Mouse (Mus musculus) c-Kit-negative CD71-positive TER-119-positive erythroid progenitor cells, embryonic 14.5 days (primary cell): ENCODE results near the gene Nid1.
"Not testable (repeated sequence)": the region's sequence is repeated elsewhere in the genome, so short reads cannot be mapped to it uniquely, and the experiment has no call there.

Source experiments
- DNase-seq: peaks from one replicate; pipeline ENCODE4 v3.0.0-alpha.2; 2013; ENCODE audit warnings: low read depth, low spot score

Gene Nid1

DNA sequence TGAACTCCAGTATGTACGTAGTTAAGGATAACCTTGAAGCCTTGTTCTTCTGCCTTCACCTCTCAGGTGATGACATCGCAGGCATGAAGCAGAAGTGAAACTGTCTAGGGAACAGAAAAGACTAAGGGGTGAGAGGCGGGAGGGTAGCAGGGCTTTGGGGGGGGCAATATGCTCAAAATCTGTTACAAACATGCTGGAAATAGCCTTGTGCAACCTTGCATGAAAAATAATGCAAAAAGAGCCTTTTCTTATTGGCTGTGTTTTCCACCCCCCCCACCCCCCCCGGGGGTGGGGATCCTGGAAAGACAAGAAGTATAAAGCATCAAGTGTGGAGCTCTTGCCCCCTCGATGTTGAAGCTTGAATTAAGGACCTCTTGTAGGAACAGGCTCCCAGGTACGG, 16.0 kb downstream of the Nid1 start:
- DNase-seq = not testable (repeated sequence)

DNA sequence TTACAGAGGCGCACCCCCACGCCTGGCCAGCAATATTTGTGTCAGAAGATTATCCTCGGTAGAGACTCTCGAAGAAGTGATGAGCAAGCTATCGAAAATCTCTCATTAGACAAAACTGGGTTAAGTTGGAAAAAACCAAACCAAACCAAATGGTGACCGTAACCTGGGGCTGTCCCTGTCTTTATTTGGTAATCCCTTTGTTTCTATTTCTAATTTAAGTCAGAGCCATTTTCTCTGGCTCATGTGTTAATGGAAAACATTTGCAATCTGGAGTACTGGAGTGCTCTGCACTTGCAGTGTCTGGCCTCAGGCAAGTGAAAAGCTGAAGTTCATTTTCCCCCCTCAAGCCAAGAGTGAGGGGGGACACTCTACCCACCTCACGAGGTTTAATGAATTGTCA, 16.9 kb downstream of the Nid1 start:
- not testable (repeated sequence) for DNase-seq

DNA sequence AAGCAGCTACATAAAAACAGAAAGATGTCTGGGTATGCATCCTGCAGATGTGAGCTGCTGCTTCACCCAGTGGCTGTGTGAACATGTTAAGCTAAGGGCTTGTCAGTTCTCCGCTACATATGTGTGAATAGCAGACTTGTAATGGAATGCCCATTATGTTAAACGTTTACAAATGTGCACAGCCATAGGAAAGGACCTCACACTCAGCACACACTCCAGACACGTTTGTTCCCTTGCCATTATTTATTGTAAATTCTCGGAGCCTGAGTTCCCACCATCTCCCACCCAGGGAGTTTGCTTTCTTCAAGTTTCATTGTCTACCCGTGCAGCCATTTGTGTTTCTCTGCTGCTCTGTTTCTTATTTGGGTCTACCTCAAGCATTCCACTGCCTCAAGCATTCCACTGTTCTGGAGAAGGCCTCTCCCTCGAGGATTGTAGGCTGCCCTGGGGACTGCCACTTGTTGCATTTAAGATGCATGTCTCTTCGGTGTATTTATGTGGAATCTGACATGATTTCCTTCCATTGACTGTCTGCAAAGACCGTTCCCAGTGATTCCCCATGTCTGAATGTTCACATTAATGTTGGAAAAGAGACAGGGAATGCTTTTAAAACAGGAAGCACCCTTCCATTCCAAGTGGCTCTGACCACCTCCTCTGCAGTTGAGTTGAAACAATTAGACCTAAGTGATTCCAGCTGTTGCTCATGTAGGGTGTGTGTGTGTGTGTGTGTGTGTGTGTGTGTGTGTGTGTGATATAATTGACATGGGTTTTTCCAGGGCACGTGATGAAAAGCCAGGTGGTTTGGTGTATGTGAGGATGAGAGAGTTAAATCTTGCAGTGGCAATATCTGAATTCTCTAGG, 18.5 kb downstream of the Nid1 start:
- not testable (repeated sequence) for DNase-seq

DNA sequence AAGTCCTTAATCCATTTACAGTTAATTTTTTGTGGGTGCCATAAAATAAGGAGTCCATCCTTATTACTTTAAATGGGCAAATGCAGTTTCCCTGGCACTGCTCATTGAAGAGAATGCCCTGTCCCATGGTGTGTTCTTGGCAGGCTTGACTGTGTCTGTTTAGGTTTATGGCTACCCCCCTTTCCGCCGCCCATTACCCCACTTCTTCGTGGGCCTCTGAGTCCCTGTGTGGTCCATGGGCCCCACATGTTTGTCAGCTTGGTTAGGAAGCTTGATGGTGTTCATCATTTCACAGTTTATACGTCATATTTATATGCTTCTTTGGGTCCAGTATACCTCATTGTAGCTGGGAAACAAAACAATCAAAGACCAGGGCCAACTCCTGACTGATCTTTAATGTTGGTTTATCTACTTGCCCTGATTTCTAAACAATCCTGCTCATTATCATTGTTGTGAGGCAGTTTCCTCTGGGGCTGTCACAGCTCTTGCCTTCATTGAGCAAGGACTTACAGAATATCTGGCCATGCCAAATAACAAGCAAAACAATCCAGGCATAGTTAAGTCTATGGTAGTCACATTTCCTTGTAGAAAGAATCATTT, 20.9 kb downstream of the Nid1 start:
- no peak for DNase-seq

DNA sequence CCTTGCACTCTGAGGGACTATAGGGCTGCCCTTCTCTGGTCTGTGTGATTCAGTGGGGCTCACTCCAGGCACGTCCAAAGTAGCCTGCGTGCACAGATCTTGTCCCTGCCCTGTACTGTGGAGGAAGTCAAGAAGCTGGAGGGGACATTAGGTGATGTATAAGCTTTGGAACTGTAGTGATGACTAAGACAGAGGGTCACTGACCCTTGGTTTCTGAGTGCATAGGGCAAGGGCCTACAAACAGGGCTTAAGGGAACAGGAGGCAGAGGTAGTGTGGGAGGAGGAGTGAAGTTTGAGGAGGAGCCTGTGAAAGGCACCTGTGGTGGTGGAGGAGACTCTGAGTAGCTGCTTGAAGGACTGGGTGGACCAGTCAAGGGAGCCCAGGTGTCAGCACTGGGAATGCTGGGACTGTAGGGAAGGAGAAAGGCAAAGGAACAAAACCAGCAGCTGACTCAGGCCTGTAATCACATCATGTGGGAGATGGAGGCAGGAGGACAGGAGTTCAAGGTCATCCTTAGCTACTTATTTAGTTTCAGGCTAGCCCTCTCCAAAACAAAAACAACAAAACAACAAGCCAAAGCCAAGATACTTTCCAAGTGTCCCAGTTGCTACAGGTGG, 23.3 kb downstream of the Nid1 start:
- DNase-seq = no peak

DNA sequence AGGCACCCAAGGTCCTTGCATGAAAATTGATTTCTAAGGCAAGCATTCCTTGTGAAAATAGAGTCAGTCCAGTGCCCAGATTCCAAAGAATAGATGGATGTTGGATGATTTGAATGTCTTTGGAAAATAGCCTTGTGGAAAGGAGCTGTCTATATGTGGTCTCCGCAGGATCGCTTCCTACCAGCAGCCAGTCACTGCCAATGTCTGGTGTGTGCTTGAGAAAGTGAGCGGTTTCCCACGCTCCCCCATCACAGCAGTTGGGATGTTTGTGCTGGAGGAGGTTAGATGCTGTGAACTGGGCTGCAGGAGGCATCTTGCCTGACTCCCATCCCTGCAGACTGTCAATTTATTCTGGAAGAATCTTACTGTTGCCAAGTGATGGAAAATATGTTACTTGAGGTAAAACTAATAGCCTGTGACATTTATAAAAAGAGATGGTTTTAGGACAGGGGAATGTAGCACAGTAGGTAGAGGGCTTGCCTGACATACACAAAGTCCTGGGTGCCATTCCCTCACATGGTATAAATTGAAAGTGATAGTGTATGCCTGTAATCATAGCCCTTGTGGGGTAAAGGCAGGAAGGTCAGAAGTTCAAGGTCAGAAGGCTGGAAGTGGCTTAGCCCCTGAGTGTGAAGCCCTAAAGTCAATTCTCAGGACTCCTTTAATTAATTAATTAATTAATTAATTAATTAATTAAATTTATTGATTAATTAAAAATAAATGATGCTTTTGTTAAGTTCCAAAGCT, 24.3 kb downstream of the Nid1 start:
- no peak for DNase-seq

DNA sequence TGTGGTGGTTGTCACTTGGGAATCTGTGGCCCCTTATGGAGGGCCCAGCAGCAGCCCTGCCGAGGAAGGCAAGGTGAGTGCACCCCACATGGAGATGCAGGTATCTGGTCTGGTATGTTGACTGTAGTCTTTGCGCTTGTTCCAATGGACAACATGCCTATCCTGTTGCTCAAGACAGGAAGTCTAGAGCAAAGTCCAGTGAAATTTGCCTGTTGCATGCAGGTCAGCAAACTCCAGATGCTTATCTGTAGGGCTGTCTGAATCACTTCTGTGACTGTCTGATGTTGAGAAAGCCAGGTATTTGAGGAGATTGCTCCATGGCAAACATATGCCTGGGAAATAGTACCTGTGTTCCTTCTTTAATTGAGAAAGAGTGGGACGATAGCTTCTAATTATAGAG, 26.6 kb downstream of the Nid1 start:
- DNase-seq = no peak

DNA sequence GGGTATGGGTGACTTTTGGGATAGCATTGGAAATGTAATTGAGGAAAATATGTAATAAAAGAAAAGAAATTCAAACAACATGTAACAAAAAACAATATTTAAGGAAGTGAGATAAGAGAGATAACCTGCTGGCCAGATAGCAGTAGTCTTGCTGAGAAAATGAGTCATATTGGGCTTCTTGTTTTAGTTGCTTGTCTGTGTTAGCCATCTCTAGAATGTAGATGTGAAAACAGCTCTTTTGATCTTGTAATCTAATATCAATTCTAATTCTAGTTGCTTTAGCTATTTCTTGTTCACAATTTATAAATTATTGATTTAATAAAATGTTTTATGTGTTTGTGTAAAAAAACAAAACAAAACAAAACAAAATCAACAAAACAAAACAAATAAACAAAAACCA, 29.9 kb downstream of the Nid1 start:
- not testable (repeated sequence) for DNase-seq

DNA sequence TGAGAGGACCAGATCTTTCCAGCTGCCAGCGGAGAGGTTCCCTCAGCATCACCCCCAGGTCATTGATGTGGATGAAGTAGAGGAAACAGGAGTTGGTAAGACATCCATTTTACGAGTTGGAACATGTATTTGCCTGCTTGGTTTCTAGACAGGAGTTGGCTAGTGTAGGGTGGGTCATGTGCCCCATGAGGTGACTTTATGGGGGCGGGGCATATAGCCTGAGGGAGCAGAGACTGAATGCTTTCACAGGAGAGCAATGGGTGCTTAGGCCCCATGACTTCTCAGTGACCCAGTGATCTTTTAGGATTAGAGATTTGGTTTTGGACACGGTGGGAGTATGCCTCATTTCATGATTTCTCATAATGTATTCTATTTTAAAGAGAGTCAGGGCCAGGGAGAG, 31.2 kb downstream of the Nid1 start:
- no peak for DNase-seq

DNA sequence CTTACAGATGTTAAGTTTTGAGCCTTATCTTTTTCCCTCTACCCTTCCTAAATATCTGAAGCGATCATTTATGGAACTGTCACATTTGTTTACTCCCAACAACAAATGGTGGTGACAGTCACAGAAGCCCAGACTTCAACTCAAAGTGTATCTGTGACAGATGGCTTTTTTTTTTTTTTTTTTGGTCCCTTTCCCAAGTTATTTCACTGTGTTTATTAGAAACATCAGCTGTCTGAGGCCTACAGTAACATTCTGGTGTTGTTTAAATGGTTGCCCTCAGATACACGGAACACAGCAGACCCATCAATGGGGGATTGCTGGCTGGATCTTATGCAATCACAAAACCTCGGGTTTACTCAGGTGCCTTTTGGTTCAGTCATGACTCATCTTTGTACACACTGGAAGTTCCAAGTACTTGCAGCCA, 34.0 kb downstream of the Nid1 start:
- no peak for DNase-seq

DNA sequence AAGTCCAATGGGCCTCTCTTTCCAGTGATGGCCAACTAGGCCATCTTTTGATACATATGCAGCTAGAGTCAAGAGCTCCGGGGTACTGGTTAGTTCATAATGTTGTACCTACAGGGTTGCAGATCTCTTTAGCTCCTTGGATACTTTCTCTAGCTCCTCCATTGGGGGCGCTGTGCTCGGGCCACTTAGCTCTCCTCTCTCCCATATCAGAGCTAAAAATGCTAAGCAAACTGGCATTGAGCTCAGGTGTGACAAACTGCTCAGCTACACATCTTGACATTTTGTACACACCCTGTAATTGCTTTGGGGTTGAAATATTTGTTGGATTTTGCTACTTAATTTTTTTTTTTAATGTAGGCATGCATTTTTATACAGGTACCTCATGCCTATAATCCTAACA, 37.1 kb downstream of the Nid1 start:
- DNase-seq = not testable (repeated sequence)

DNA sequence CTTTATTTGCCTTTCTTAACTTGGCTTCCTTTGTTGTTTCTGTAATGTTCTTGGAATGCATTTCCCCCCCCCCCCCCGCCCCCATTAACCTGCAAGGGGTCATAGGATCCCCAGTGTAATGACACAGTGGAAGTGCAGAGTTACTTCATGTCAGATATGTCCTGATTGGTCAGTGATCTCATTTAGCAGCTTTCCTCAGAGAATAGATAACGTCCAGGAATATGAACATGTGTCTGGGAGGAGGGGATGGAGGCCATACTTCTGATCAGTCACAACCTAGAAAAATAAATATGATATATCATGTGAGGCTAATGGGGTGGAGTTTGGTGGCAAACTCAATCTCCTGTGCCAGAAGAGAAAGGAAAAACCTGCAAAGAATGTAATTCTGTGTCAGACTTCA, 37.6 kb downstream of the Nid1 start:
- DNase-seq = no peak

DNA sequence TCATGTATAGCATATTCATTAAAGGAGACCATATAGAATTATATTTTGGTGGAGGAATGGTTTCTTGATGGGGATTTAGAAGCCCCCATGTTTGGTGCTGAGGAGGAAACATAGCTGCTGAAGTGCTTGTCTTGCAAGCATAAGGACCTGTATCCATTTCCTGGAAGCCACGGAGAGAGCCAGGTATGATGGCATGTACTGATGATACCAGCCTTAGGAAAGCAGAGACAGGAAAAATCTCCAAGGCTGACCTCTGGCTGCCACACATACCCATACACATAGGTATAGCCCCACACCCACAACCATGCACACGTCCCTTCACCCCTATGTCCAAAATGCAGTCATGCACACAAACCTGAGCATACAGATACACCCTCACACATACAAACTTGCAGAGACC, 39.2 kb downstream of the Nid1 start:
- no peak for DNase-seq

DNA sequence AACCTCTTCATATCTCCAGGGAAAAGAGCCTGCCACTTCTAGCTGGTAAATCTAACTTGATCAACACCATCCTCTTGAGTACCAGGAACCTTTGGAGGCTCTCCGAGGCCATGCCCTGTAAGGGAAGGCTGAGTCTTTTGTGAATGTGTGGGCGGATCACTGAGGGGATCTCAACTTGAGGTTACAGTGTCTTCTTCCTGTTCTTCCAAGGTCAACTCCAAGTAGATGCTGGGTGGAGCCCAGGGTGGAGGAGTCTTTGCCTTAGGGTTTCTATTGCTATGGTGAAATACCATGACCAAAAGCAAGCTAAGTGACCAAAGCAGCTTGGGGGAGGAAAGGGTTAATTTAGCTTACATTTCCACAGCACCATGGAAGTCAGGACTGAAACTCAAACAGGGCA, 39.7 kb downstream of the Nid1 start:
- DNase-seq = no peak

DNA sequence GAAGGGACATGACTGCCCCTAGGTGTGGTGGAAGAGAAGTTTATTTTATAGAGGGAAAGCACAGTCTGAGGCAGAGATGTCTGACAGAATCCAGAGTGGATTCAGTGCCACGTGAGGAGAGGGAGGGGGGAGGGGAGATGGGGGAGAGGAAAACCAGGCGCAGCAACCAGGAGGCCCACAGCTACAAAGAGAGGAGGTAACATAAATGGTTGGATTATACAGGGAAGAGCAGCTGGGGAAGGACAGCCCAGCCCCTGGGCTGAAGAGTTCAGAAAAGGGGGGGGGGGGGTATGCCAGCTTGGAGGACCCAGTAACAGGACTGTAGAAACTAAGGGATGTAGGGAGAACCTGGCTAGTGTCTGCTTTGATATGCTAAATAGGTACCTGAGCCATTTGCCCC, 42.6 kb downstream of the Nid1 start:
- DNase-seq = no peak

DNA sequence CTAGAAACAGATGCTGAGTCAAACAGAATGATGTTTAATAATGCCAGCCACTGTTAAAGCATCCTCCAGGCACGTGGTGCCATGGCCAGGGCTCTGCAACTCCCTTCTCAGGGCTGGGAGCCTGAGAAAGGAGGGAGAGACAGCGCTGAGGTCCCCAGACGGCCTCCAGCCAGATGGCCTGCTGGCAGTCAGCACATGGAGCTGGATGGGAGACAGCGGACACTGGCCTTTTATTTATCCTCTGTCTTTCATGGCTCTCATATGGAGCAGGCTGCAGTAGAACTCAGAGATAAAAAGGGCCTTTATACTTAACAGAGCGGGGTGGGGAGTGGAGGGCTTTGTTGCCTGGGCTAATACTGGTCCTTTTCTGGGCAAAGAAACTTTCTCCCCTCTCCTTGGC, 43.7 kb downstream of the Nid1 start:
- no peak for DNase-seq

DNA sequence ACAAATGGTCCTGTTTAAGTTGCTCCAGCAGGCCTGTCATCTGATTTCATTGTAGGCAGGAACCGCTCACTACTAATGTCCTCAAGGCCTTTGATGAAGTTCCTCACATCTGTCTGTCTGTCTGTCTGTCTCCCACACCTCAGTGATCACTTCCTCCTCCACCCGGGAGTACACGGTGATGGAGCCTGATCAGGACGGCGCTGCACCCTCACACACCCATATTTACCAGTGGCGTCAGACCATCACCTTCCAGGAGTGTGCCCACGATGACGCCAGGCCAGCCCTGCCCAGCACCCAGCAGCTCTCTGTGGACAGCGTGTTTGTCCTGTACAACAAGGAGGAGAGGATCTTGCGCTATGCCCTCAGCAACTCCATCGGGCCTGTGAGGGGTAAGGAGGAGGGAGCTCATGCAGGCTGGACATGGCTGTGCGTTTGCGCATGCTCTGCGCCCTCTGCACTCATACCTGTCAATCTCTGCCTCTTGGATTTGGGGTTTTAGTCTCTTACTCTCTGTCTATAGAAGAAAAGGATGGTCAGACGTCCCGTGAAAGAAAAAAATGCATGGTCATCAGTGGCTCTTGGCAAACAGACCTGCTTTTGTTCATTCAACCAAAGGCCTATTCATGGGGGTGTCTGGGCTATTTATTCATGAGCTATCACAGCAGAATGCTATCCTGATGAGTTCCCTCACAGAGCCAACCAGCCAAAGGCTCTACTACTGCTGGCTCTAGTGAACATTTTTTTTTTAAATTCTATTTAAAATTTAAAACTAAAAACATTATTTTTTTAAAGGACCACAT, 44.7 kb downstream of the Nid1 start:
- no peak for DNase-seq

DNA sequence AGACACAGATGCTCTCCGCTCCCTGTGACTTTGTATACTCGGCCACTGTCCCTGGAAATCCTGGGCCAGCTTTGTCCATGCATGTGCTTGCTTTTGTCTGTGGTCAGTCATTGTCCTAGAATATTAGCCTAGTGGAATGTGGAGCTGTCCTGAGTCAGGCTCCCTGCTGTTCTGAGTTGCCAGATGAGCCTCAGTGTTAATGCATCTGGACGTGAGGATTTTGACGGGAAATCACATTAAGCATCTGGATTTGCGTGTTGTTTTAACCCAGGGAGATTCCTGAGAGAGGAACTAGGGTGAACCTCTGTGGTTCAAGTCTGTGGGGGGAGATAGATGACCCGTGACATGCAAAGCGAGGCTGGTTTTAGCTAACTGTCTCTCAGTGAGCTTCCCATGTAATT, 47.0 kb downstream of the Nid1 start:
- DNase-seq = no peak

DNA sequence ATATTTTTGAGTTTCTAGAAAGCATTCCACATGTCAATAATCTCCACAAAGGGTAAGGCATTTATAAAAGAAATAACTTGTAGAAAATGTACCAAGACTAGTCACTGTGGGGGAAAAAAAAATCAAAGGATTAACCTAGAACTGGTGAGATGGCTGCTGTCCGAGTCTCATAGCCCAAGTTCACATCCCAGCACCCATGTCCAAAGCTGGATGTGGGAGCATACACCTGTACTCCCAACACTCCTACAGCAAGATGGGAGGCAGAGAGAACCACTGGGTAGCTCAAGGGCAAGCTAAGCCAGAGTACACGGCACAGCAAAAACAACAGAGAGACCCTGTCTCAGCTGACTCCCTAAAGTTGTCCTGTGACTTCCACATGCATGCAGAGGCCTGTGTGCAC, 47.5 kb downstream of the Nid1 start:
- no peak for DNase-seq

DNA sequence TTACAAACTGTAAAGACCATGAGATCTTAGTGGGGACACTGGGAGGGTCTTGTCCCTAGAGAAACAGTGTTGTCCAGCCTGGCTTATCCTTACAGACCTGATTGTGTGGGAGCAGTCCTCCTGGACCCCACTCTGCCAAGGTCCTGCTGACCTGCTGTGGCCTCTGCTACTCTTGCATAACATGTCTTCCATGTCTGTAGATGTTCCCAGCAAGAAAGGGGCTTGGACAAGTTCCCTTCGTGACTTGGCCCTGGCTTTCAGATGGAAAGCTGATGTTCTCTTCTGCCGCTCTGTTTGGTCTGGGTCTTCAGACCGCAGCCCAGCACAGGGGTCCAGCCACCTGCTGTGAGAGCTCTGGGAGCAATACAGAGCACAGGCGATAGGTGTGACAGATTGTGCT, 48.3 kb downstream of the Nid1 start:
- no peak for DNase-seq

DNA sequence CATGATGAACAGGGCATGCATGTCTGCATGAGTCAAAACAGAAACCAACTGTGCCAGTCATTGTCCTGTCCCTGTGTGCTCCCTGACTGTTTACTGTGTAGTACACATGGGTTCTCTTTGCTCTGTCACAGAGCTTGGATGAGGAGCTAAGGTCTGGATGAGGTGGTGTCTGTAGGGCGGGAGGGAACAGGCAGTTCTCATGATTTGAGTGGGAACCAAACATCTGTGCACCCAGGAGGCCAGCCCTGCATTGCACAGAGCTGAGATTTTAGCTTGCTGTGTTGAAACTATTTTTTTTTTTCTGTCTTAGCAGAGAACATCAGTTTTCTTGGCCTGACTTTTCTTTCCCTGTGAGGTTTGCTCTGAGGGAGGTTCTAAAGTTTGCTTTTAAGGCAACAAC, 50.5 kb downstream of the Nid1 start:
- no peak for DNase-seq
